Mouse (Mus musculus) ES-Bruce4 (cell line): Measurements from ENCODE around the gene Patz1. TPM values are rescaled to one million over a fixed set of nuclear protein-coding genes. Genes with fewer than 3 reads are reported as not detected.

Source experiments
- H3K27ac ChIP-seq: 2 replicates; pipeline ENCODE4 v1.5.1; 2012; ENCODE audit warnings: low read length, inconsistent platforms; ENCODE audit not compliant: insufficient read depth
- H3K27me3 ChIP-seq: 2 replicates; pipeline ENCODE4 v1.6.1; 2012; ENCODE audit warnings: mild to moderate bottlenecking, low read length, inconsistent platforms; ENCODE audit not compliant: control insufficient read depth, poor library complexity, insufficient read depth, severe bottlenecking
- H3K36me3 ChIP-seq: 2 replicates; pipeline ENCODE4 v1.6.1; 2012; ENCODE audit warnings: inconsistent platforms, mild to moderate bottlenecking, low read length, moderate library complexity; ENCODE audit not compliant: control insufficient read depth, poor library complexity, insufficient read depth, severe bottlenecking
- H3K4me1 ChIP-seq: one replicate; pipeline ENCODE4 v1.8.1; 2011; ENCODE audit warnings: low read length; ENCODE audit not compliant: control insufficient read depth, insufficient read depth
- H3K4me3 ChIP-seq: 2 replicates; pipeline ENCODE4 v1.5.1; 2011; ENCODE audit warnings: low read depth, mild to moderate bottlenecking, low read length
- H3K9ac ChIP-seq: 2 replicates; pipeline ENCODE4 v1.6.1; 2012; ENCODE audit warnings: low read depth, mild to moderate bottlenecking, inconsistent platforms; ENCODE audit not compliant: poor library complexity, severe bottlenecking
- H3K9me3 ChIP-seq: replicated peaks from 2 replicates; pipeline ENCODE4 v1.6.1; 2012; ENCODE audit warnings: mild to moderate bottlenecking, low read length, inconsistent platforms; ENCODE audit not compliant: control insufficient read depth, poor library complexity, insufficient read depth, severe bottlenecking
- CTCF ChIP-seq: IDR thresholded peaks from one replicate; pipeline ENCODE4 v1.8.1; 2011; ENCODE audit warnings: low read depth, low read length
- EP300 ChIP-seq: IDR thresholded peaks from 2 replicates; pipeline ENCODE4 v1.6.1; 2011; ENCODE audit warnings: low read depth, low read length; ENCODE audit not compliant: insufficient read depth
- POLR2A ChIP-seq: IDR thresholded peaks from one replicate; pipeline ENCODE4 v1.8.1; 2011; ENCODE audit warnings: low read length; ENCODE audit not compliant: insufficient read depth
- polyA plus RNA-seq: library from polyadenylated mRNA; stranded (reverse); fragments of >200 nt; gene quantifications from 2 replicates; pipeline ENCODE4 v1.2.4, GENCODE M21; 2011; ENCODE audit warnings: low read depth; ENCODE audit not compliant: missing spikeins, insufficient read depth, insufficient read length

Gene Patz1
- polyA plus RNA-seq, 1 experiment: 55.6 TPM

GRCm38 (mm10) chr11:3335651-3336216 is 47.1 kb downstream of the Patz1 start:
- TF ChIP-seq EP300: peak; percentile 71
- no peak for TF ChIP-seq POLR2A
- H3K27me3 ChIP-seq: no peaks in the 10 kb centered on the region
- H3K9ac ChIP-seq: 0 out of 2 replicates have a peak overlapping the region, but pooled peaks have one; percentile 4
- H3K36me3 ChIP-seq: no peaks in the 10 kb centered on the region
- H3K4me3 ChIP-seq: peak overlapping the region; percentile 33
- peaks cover 8% of the 10 kb centered on the region for H3K4me1 ChIP-seq
- H3K9me3 ChIP-seq: no peaks in the 10 kb centered on the region
- peak overlapping the region; percentile 54 for H3K27ac ChIP-seq

GRCm38 (mm10) chr11:3336602-3337001 is 47.9 kb downstream of the Patz1 start:
- H3K9ac ChIP-seq: 0 out of 2 replicates have a peak overlapping the region, but pooled peaks have one; percentile 14
- no peak overlapping the region for H3K4me3 ChIP-seq
- H3K9me3 ChIP-seq: no peaks in the 10 kb centered on the region
- H3K4me1 ChIP-seq: peaks cover 8% of the 10 kb centered on the region
- no peaks in the 10 kb centered on the region for H3K36me3 ChIP-seq
- H3K27me3 ChIP-seq: no peaks in the 10 kb centered on the region
- TF ChIP-seq EP300 (no peak), POLR2A (no peak), CTCF (no peak)
- no peak overlapping the region for H3K27ac ChIP-seq

- H3K4me1 ChIP-seq: peaks cover 8% of the 10 kb centered on the region
- TF ChIP-seq CTCF: no peak
- no peak for TF ChIP-seq POLR2A
- peak; percentile 82; the same call in 1 of the 2 replicates for TF ChIP-seq EP300
- no peaks in the 10 kb centered on the region for H3K9me3 ChIP-seq
- H3K9ac ChIP-seq: peak overlapping the region; percentile 14; the same call in 1 of the 2 replicates
- H3K27ac ChIP-seq: peak overlapping the region; percentile 59
- H3K36me3 ChIP-seq: no peaks in the 10 kb centered on the region
- H3K27me3 ChIP-seq: no peaks in the 10 kb centered on the region
- H3K4me3 ChIP-seq: no peak overlapping the region
These were observed 48.7 kb downstream of the Patz1 start for GRCm38 (mm10) chr11:3337173-3337955.

GRCm38 (mm10) chr11:3337961-3338360 is 49.3 kb downstream of the Patz1 start:
- no peaks in the 10 kb centered on the region for H3K36me3 ChIP-seq
- H3K4me1 ChIP-seq: peaks cover 8% of the 10 kb centered on the region
- H3K27me3 ChIP-seq: no peaks in the 10 kb centered on the region
- no peak overlapping the region for H3K9ac ChIP-seq
- no peak overlapping the region for H3K4me3 ChIP-seq
- TF ChIP-seq POLR2A (no peak), CTCF (no peak), EP300 (no peak)
- H3K27ac ChIP-seq: peak overlapping the region; percentile 29
- H3K9me3 ChIP-seq: no peaks in the 10 kb centered on the region

- no peak for TF ChIP-seq POLR2A
- TF ChIP-seq EP300: no peak
- TF ChIP-seq CTCF: no peak
- peaks cover 19% of the 10 kb centered on the region for H3K36me3 ChIP-seq
- no peaks in the 10 kb centered on the region for H3K27me3 ChIP-seq
- no peaks in the 10 kb centered on the region for H3K9me3 ChIP-seq
- no peak overlapping the region for H3K4me3 ChIP-seq
- no peaks in the 10 kb centered on the region for H3K4me1 ChIP-seq
- H3K27ac ChIP-seq: no peak overlapping the region
- no peak overlapping the region for H3K9ac ChIP-seq
These were observed 52.8 kb downstream of the Patz1 start for GRCm38 (mm10) chr11:3341476-3341875.

- Histone ChIP-seq H3K4me3 (no peak overlapping the region), H3K27me3 (no peaks in the 10 kb centered on the region), H3K27ac (no peak overlapping the region), H3K36me3 (peaks cover 24% of the 10 kb centered on the region), H3K4me1 (no peaks in the 10 kb centered on the region), H3K9ac (no peak overlapping the region), H3K9me3 (no peaks in the 10 kb centered on the region)
- TF ChIP-seq POLR2A (no peak), CTCF (no peak), EP300 (no peak)
These were observed 56.2 kb downstream of the Patz1 start for GRCm38 (mm10) chr11:3344916-3345315.
